Mouse (Mus musculus) gastrocnemius, postnatal 14 days (tissue): Measurements from ENCODE around the gene Ss18l2. TPM values are rescaled to one million over a fixed set of nuclear protein-coding genes. Genes with fewer than 3 reads are reported as not detected.

Experiments used
- DNase-seq: peaks from one replicate; pipeline ENCODE4 v3.0.0; 2021; ENCODE audit warnings: mixed read lengths
- intact Hi-C: fragments of 180-260 bp; cut with DNase I; formaldehyde crosslinking; loops from one replicate; pipeline ENCODE4 v1.15.1; 2025; ENCODE audit warnings: low total_unique reads
- total RNA-seq, 2 experiments: library from RNA; stranded (reverse); gene quantifications; 2 replicates each; pipeline ENCODE4 v1.2.3; 2021

Ss18l2 gene
- total RNA-seq, 2 experiments from 2014 or later = 89.3 to 93.6 TPM

DNA sequence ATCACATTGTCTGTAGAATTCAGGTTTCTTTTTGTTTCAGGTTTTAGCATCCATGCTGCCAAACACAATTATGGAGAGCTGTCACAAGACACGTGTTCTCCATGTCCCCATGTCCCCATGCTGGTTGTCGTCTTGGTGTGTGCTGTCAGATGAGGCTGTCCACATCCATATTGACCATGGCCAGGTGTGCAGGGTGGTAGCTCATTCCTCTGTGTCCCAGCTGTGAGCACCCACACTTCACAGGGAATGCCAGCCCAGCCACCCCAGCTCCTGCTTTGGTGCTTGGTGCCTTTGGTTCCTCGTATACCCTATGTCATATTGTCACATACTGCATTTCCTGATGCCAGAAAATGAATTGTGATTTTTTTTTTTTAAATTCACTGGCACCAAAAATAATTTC is 44.5 kb downstream of the Ss18l2 start:
- intact Hi-C loops = no loop called here
- DNase-seq = no peak

DNA sequence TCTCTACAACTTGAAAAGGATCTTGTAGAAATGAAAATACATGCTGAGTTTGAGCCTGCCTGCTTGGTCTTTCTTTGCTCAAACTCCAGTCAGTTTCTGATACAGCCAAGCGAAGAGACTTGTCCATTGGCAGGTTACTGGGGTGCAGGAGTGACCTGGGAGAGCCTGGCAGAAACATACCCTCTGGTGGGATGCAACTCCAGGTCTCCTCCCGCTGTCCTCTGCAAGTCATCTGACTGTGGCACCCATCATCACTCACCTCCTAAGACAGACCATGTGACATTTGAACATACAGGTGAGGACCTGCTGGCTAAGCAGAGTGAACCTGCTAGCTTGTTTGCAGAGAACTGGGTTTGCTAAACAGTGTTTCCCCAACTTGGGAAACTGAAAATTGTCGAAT is 46.7 kb downstream of the Ss18l2 start:
- intact Hi-C loops = no loop called here

DNA sequence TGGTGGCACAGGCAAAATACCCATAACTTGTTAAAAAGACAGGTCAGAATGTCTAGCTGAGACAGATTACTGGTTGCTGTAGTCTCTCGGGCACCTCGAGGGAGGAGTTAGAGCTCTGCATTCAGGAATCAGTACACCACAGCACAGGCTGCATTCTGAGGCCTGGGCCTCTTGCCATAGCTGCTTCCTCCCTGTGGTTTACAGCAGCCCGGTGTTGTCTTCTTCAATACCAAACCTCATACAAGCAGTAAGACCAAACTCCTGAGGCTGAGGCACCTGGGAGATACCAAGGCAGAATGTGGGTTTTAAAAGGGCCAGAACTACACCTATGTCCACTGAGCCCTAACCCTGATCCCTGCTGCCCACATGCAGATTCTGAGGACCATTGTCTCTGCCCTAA is 47.3 kb downstream of the Ss18l2 start:
- no peak for DNase-seq
- intact Hi-C loops = no loop called here

More for the DNA sequence above, 46.7 kb downstream of the Ss18l2 start:
- DNase-seq = no peak

- intact Hi-C loops = no loop called here
- peak; percentile 68 for DNase-seq
These were observed 48.0 kb downstream of the Ss18l2 start for GRCm38 (mm10) chr9:121757835-121758814.

GRCm38 (mm10) chr9:121759091-121760081 is 49.3 kb downstream of the Ss18l2 start, which contains the start of gene Zfp651:
Zfp651 (plus strand) TSS chr9:121759330.
- intact Hi-C loops = no loop called here
- DNase-seq = peak; percentile 76

GRCm38 (mm10) chr9:121760271-121761090 is 50.4 kb downstream of the Ss18l2 start:
- intact Hi-C loops = no loop called here
- peak; percentile 88 for DNase-seq

DNA sequence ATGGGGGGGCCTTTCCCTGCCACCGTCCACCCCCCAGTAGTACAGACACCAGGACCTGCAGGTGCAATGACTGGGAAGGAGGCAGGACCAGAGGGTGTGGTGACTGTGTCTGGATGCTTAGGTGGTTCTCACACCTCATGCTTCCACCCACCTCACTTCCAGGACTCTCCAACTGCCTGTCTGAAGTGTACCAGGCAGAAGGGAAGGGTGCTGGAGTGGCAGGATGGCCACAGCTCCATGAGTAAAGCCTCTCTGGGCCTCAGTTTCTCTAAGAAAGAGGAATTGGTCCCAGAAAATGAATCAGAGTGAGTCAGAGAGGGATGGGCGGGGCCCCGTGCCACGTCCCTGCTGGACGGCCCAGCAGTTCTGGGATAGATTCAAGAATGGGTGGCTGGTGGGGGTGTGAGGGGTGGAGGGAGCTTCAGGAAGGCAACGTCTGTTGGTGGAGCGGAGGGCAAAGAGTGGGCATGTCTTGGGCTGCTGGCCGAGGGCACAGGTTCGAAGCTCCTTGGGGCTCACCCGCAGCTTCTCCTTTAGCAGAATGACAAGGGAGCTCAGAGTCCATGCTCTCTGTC is 51.0 kb downstream of the Ss18l2 start:
- intact Hi-C loops = no loop called here

DNA sequence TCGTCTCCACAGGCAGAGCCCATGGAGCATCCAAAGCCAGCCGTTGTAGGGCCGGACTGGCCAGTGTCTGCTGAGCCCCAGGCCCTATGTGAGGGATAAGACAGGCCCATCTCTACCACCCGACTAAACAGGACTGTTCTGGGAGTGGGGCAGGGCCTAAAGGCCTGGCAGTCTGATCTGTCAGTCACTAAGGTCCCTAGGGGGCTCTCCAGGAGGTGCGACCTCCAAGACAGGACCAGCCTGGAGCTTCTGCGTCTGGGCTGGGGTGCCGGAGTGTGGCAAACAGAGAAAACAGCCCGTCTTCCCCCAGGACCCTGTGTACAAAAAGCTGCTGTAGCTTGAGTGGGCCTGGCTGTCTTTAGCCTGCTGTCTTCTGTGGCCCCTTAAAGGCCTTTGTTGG is 51.7 kb downstream of the Ss18l2 start:
- no peak for DNase-seq
- intact Hi-C loops = no loop called here

More for the DNA sequence above, 51.0 kb downstream of the Ss18l2 start:
- DNase-seq = no peak

- no peak for DNase-seq
These were observed 52.1 kb downstream of the Ss18l2 start for GRCm38 (mm10) chr9:121762248-121762647.

DNA sequence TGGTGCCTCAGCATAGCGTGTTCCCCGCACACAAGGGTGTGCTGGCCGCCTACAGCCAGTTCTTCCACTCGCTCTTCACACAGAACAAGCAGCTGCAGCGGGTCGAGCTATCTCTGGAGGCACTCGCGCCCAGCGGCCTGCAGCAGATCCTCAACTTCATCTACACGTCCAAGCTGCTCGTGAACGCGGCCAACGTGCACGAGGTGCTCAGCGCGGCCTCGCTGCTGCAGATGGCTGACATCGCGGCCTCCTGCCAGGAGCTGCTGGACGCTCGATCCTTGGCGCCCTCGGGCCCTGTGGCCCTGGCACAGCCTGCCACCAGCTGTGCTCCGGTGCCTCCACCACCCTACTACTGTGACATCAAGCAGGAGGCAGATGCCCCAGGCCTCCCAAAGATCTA is 52.6 kb downstream of the Ss18l2 start:
- intact Hi-C loops = no loop called here
- DNase-seq = peak; percentile 69

More at GRCm38 (mm10) chr9:121762248-121762647, 52.1 kb downstream of the Ss18l2 start:
- intact Hi-C loops = no loop called here

Other genes with a start within 250 kb of the Ss18l2 start
- gene Cck, start 214.6 kb upstream of the Ss18l2 start, total RNA-seq = 1 to 10 TPM in 1 of 2 experiments, under 1 TPM in 1; 0.93 to 3.1 TPM
- under 1 TPM in 1 of 2 experiments, not detected in 1; 0.45 TPM for gene Lyzl4, start 68.2 kb upstream of the Ss18l2 start, total RNA-seq
- 1 to 10 TPM; 1.1 to 1.2 TPM for gene Vipr1, start 67.6 kb upstream of the Ss18l2 start, total RNA-seq
- 1 to 10 TPM; 3.1 to 6.1 TPM for gene Sec22c, start 4.8 kb upstream of the Ss18l2 start, total RNA-seq
- 10 to 100 TPM; 24.2 to 29.9 TPM for gene Nktr, start 8.8 kb downstream of the Ss18l2 start, total RNA-seq
- gene Zfp651, start 49.0 kb downstream of the Ss18l2 start, total RNA-seq = 10 to 100 TPM; 51.5 to 56.1 TPM
- gene Klhl40, start 67.3 kb downstream of the Ss18l2 start, total RNA-seq = 100 to 1,000 TPM; 116 to 158 TPM
- 100 to 1,000 TPM; 276 to 284 TPM for gene Hhatl, start 82.2 kb downstream of the Ss18l2 start, total RNA-seq
- under 1 TPM; 0.22 to 0.35 TPM for gene Ccdc13, start 129.1 kb downstream of the Ss18l2 start, total RNA-seq
- 100 to 1,000 TPM in 1 of 2 experiments, 10 to 100 TPM in 1; 97.2 to 109 TPM for gene Higd1a, start 148.0 kb downstream of the Ss18l2 start, total RNA-seq
- 1 to 10 TPM; 2.2 to 2.8 TPM for gene Ackr2, start 188.0 kb downstream of the Ss18l2 start, total RNA-seq
- gene Cyp8b1, start 206.0 kb downstream of the Ss18l2 start, total RNA-seq = not detected
- 1 to 10 TPM; 3.1 to 4.3 TPM for gene Fam198a, start 240.7 kb downstream of the Ss18l2 start, total RNA-seq